Mouse (Mus musculus): ENCODE results near the gene S100a3.

GRCm38 (mm10) chr3:90625496-90625895 is 65.1 kb downstream of the S100a3 start:
- TF ChIP-seq CTCF (conservative IDR thresholded peaks at IDR 0.05; ENCODE audit: low read length) (no peak), POU5F1 (IDR thresholded peaks at IDR 0.05; ENCODE audit: borderline replicate concordance, low read length) (no peak)
